Mouse (Mus musculus) small intestine, adult 2 months (tissue): ENCODE measurements around the gene Entpd3.

ENCODE experiments used
- CTCF ChIP-seq: fragments of 200-500 bp; IDR thresholded peaks from 2 replicates; pipeline ENCODE4 v1.5.1; 2012; ENCODE audit warnings: low read depth, mild to moderate bottlenecking, control low read depth, inconsistent platforms, low read length, moderate library complexity, mixed read lengths; ENCODE audit not compliant: insufficient replicate concordance, insufficient read length; ENCODE audit errors: extremely low read depth
- POLR2A ChIP-seq: fragments of 200-500 bp; IDR thresholded peaks from 2 replicates; pipeline ENCODE4 v1.6.1; 2012; ENCODE audit warnings: low read depth, mild to moderate bottlenecking, control low read depth, inconsistent platforms, low read length, moderate library complexity

GRCm38 (mm10) chr9:120577706-120578405 lies 38.2 kb downstream of the Entpd3 start:
- TF ChIP-seq CTCF (no peak), POLR2A (no peak)
